Mouse (Mus musculus) cerebellum, postnatal 14 days (tissue): Measurements from ENCODE around the gene Dnah8.

Experiments used
- DNase-seq, 2 experiments: peaks; one replicate each; pipeline ENCODE4 v3.0.0; 2021; ENCODE audit warnings: mixed read lengths in 2 of 2

Gene Dnah8

GRCm38 (mm10) chr17:30753201-30753600 lies 129.0 kb downstream of the Dnah8 start:
- peak; percentile 59 to 71 for DNase-seq

GRCm38 (mm10) chr17:30756771-30757170 lies 132.6 kb downstream of the Dnah8 start:
- DNase-seq: no peak

GRCm38 (mm10) chr17:30760307-30760706 lies 136.2 kb downstream of the Dnah8 start:
- no peak for DNase-seq

DNA sequence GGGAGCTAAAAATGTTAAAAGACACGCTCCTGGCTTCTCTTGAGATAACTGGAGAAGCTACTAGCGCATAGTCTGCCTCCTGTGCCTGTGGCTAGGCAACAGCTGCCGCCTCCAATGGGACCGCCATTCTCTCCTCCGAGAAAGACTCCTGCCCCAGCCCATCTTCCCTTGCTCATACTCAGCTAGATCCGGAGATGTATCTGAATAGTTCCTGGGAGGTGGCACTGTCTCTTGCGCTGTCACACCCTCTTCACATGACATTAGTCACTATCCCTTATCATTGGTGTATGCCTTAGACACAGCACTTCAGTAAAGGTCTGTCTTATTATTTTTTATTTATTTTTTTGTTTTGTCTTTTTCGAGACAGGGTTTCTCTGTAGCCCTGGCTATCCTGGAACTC lies 140.1 kb downstream of the Dnah8 start:
- no peak for DNase-seq

DNA sequence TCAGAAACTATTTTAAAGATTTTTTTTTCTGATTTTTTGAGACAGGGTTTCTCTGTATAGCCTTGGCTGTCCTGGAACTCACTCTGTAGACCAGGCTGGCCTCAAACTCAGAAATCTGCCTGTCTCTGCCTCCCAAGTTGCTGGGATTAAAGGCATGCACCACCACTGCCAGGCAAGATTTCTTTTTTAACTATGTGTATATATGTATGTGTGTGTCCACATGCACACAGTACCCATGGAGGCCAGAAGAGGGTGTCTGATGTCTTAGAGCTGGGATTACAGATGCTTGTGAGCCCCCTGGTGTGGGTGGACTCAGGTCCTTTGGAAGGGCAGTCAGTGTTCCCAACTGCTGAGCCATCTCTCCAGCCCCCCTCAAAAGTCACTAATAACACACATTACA lies 150.3 kb downstream of the Dnah8 start:
- DNase-seq: no peak

DNA sequence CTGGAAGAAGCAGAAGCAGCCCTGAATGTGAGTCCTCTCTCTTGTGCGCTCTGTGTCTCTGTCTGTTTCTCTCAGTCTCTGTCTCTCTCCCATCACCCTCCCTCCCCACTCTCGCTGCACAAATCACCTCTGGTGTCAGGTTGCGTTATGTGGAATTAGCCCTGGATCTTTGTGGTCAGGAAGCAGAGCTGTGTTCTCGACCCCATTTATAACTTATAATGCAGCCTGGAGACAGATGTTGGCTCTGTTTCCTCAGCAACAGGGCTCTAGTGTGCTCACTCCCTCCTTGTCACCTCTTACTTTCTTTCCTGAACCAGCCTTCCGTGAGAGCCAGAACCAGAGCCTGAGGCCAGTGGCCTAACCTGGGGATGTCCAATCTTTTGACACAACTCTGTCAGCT lies 150.9 kb downstream of the Dnah8 start:
- DNase-seq: no peak

DNA sequence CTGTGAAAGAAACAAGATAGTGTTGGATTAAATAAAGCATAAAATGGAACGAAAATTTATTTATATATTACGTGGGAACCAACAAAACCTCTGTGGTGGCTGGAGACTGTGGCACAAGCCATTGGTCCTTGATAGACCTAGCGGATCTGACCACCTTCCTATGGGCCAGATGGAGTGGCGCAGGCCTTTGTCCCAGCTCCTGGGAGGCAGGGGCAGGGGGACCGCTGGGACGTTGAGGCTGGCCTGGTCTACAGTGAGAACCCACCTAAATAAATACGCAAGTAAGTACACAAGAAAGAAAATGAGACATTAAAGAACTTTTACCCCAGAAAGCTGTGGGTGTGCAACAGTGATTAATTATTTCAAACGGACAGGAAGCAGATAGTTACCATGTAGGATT lies 156.9 kb downstream of the Dnah8 start:
- no peak for DNase-seq

- no peak for DNase-seq
These were observed 158.1 kb downstream of the Dnah8 start for GRCm38 (mm10) chr17:30782286-30782685.

GRCm38 (mm10) chr17:30788361-30788760 lies 164.2 kb downstream of the Dnah8 start:
- no peak for DNase-seq

GRCm38 (mm10) chr17:30790816-30791215 lies 166.7 kb downstream of the Dnah8 start:
- DNase-seq: no peak

GRCm38 (mm10) chr17:30792396-30792795 lies 168.2 kb downstream of the Dnah8 start:
- no peak for DNase-seq

DNA sequence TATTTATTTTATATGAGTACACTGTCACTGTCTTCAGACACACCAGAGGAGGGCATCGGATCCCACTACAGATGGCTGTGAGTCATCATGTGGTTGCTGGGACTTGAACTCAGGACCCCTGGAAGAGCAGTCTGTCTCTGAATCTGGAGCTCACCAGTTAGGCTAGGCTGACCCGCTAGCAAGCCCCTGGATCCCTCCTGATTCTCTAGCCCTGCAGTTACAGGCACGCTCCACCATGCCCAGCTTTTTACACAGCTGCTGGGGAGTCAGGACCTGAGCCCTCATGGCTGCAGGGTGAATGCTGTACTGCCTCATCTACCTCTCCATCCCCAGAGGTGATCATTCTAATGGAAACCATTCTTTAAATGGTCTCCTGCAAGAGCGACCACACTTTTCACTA lies 172.5 kb downstream of the Dnah8 start:
- DNase-seq: no peak

- no peak for DNase-seq
These were observed 176.3 kb downstream of the Dnah8 start for GRCm38 (mm10) chr17:30800261-30800985.

DNA sequence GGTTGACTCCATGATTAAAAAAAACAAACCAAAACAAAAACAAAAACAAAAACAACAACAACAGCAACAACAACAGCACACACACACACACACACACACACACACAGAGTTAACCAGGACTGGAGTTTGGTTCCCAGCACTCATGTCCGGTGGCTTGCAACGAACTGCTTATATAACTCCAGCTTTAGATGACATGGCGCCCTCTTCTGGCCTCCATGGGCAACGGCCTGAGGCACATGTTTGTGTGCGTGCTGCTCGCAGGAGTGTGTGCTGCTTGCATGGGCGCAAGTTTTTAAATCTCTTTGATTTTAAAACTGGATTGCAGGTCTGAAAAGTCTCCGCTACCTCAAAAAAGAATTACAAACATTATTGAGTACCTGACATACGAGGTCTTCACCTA lies 179.5 kb downstream of the Dnah8 start:
- DNase-seq: no peak

DNA sequence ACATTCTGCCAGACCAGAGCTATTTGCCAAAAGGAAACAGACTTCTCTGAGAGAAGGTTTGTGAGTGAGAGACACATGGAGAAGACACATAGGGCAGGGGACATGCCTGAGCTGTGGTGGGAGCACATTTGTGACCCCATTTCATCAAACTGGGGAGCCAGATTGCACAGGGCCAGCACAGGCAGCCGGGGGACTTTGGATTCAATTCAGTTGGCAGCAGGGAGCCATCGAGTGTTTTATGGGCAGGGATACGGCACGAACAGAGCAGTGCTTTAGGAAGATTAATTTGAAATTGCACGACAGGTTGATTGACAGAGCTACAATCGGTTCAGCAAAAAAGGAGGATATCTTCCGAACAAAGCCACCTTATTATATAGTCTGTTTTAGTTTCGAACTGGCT lies 180.8 kb downstream of the Dnah8 start:
- peak; percentile 58 to 68 for DNase-seq

GRCm38 (mm10) chr17:30805511-30806059 lies 181.4 kb downstream of the Dnah8 start:
- DNase-seq: no peak

DNA sequence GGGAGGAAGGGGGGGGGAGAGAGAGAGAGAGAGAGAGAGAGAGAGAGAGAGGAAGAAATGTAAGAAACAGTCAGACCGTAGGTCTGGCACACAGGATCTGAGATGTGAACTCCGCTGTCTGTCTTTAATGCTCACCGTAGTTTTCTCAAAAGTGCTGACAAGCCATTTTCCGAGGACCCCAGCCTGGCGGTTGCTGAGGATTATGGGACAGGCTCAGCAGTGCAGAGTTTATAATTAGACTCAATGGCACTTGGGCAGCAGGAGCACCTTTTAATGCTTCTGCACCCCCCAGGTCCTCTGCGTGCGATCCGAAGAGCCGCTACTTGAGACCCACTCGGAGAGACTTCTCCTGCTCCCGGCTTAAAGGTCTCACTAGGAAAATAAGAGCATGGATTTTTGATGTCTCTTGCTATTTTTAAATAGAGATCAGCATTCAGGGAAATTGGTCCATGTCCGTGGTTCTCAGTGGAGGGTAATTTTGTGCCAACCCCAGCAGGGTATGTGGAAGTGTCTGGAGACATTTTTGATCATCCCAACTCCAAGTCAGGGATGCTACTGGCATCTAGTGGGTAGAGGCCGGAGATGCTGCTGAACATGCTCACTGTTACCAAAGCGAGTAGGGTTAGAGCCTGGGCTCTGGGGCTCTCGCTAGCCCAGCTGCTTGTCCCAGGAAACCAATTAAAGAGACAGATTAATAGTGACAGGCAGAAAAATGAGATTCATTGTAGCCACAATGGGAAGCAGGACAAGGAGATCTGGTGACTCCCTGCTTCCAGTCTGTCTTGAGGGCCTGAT lies 184.9 kb downstream of the Dnah8 start:
- DNase-seq: peak; percentile 79 to 81

DNA sequence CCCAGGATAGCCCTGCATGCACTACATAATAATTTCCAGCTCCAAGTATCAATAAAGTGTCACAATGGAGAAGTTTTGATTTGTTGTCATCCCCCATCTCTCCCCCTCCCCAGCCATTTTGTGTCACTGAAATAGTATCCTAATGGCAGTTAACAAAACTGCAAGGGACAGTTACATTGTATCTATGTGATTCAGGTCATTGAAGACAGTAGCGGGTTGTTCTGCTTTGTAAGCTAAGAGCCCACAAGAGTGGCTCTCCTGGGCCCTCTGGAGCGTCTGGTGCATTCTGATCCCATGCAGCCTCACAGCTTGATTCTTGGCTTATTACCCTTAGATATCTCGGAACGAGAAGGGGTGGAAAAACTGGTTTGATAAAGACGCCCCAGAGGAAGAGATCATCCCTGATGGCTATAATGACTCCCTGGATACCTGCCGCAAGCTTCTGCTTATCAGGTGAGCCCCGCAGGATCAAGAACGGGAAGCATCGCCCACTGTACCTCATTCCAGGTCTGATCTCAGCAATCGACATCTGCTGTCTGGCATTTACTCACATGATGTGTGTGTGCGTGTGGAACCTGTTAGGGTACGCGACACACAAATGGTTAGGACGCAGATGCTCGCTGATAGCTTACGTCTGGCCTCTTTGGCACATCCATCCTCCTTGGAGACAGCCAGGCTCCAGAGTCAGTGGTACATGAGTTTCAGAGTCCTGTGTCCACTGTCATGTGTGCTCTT lies 185.9 kb downstream of the Dnah8 start:
- peak; percentile 65 to 66 for DNase-seq

- DNase-seq: no peak
These were observed 194.4 kb downstream of the Dnah8 start for GRCm38 (mm10) chr17:30818543-30818942.

DNA sequence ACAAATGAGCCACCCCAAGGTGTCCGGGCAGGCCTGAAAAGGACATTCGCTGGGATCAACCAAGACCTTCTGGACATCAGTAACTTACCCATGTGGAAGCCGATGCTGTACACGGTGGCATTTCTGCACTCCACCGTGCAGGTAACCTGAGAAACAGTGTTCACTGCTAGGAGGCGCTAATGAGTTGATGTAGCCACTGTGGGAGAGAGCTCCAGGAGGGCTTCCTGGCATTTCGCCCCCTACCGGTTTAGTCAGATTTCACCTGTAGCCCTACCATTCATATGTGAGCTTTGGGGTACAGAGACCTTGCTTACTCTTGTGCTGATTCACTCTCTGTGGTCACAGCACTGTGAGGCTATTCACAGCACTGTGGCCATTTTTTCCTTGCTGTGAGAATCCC lies 195.0 kb downstream of the Dnah8 start:
- no peak for DNase-seq

- DNase-seq: no peak
These were observed 197.0 kb downstream of the Dnah8 start for GRCm38 (mm10) chr17:30821115-30821514.

- DNase-seq: no peak
These were observed 200.3 kb downstream of the Dnah8 start for GRCm38 (mm10) chr17:30824473-30824872.

GRCm38 (mm10) chr17:30825731-30826304 lies 201.7 kb downstream of the Dnah8 start:
- DNase-seq: no peak
